Mouse (Mus musculus) heart, embryonic 15.5 days (tissue): ENCODE results near the gene Gm10031. TPM values are rescaled to one million over a fixed set of nuclear protein-coding genes. Genes with fewer than 3 reads are reported as not detected.
"Not testable (repeated sequence)": the region's sequence is repeated elsewhere in the genome, so short reads cannot be mapped to it uniquely, and the experiment has no call there.

ENCODE experiments used
- ATAC-seq: fragments of 200-750 bp; cut with Nextera tagmentation; replicated peaks from 2 replicates; pipeline ENCODE4 v1.8.0; 2017; ENCODE audit warnings: low read depth, moderate TSS enrichment; ENCODE audit not compliant: insufficient number of reproducible peaks, insufficient read depth, low FRiP score
- H3K27ac ChIP-seq: fragments of 300-500 bp; sonication (generic); 2 replicates; pipeline ENCODE4 v1.5.1; 2015; ENCODE audit warnings: mild to moderate bottlenecking, inconsistent platforms
- H3K27me3 ChIP-seq: fragments of 300-500 bp; sonication (generic); 2 replicates; pipeline ENCODE4 v1.6.1; 2015; ENCODE audit warnings: inconsistent platforms
- H3K36me3 ChIP-seq: fragments of 300-500 bp; sonication (generic); 2 replicates; pipeline ENCODE4 v1.6.1; 2015; ENCODE audit warnings: mild to moderate bottlenecking, inconsistent platforms
- H3K4me1 ChIP-seq: fragments of 300-500 bp; sonication (generic); replicated peaks from 2 replicates; pipeline ENCODE4 v1.6.1; 2015; ENCODE audit warnings: inconsistent platforms
- H3K4me2 ChIP-seq: fragments of 300-500 bp; sonication (generic); 2 replicates; pipeline ENCODE4 v1.6.1; 2015; ENCODE audit warnings: inconsistent platforms, mild to moderate bottlenecking, moderate library complexity
- H3K4me3 ChIP-seq: fragments of 300-500 bp; sonication (generic); 2 replicates; pipeline ENCODE4 v1.5.1; 2015; ENCODE audit warnings: mild to moderate bottlenecking, inconsistent platforms
- H3K9ac ChIP-seq: fragments of 300-500 bp; sonication (generic); 2 replicates; pipeline ENCODE4 v1.6.1; 2015; ENCODE audit warnings: mild to moderate bottlenecking, inconsistent platforms
- H3K9me3 ChIP-seq: fragments of 300-500 bp; sonication (generic); replicated peaks from 2 replicates; pipeline ENCODE4 v1.6.1; 2016; ENCODE audit warnings: inconsistent platforms
- WGBS: fragments of 180-500 bp; shearing (Covaris S2); methylation state at CpG from one replicate; pipeline ENCODE4 v1.1.7; 2015; ENCODE audit warnings: mixed read lengths; 5-methylcytosine and 5-hydroxymethylcytosine counted together
- polyA plus RNA-seq: library from polyadenylated mRNA; unstranded; fragments of >200 nt; fragmentation: Nextera tagmentation; extraction: Ambion mirVana; gene quantifications from 2 replicates; pipeline ENCODE4 v1.2.1, GENCODE M21; 2015

Gm10031 gene
- polyA plus RNA-seq: 0.25 and 0.39 TPM in 2 replicates

GRCm38 (mm10) chr1:156523842-156524241 lies at the start of gene Gm10031:
TSS of gene Gm10031 (plus strand) at chr1:156524012.
- WGBS: 92% methylated on average over 22 of the region's 22 CpGs
- not testable (repeated sequence) for H3K27ac ChIP-seq, H3K4me1 ChIP-seq, H3K4me3 ChIP-seq, H3K27me3 ChIP-seq, H3K9ac ChIP-seq, H3K4me2 ChIP-seq, H3K36me3 ChIP-seq, ATAC-seq, H3K9me3 ChIP-seq

GRCm38 (mm10) chr1:156474854-156475253 lies 49.0 kb upstream of the Gm10031 start:
- ATAC-seq: no peak
- Histone ChIP-seq H3K27me3 (no peaks in the 10 kb centered on the region), H3K36me3 (no peaks in the 10 kb centered on the region), H3K4me1 (peaks cover 14% of the 10 kb centered on the region), H3K9ac (no peak overlapping the region), H3K4me3 (no peak overlapping the region), H3K4me2 (no peak overlapping the region), H3K27ac (no peak overlapping the region), H3K9me3 (no peaks in the 10 kb centered on the region)
- 59% methylated on average over 3 of the region's 3 CpGs for WGBS

- Histone ChIP-seq H3K27me3 (no peaks in the 10 kb centered on the region), H3K9me3 (no peaks in the 10 kb centered on the region), H3K4me1 (peaks cover 8% of the 10 kb centered on the region), H3K36me3 (no peaks in the 10 kb centered on the region), H3K4me2 (no peak overlapping the region), H3K27ac (no peak overlapping the region), H3K4me3 (no peak overlapping the region), H3K9ac (no peak overlapping the region)
- ATAC-seq: no peak
- 51% methylated on average over 2 of the region's 2 CpGs for WGBS
Observed at GRCm38 (mm10) chr1:156476016-156476415, 47.8 kb upstream of the Gm10031 start.

- peaks cover 8% of the 10 kb centered on the region for H3K4me1 ChIP-seq
- H3K4me2 ChIP-seq: no peak overlapping the region
- H3K36me3 ChIP-seq: no peaks in the 10 kb centered on the region
- H3K4me3 ChIP-seq: no peak overlapping the region
- no peaks in the 10 kb centered on the region for H3K27me3 ChIP-seq
- no peak overlapping the region for H3K27ac ChIP-seq
- no peaks in the 10 kb centered on the region for H3K9me3 ChIP-seq
- no peak for ATAC-seq
- H3K9ac ChIP-seq: no peak overlapping the region
- 60% methylated on average over 7 of the region's 7 CpGs for WGBS
Observed at GRCm38 (mm10) chr1:156476535-156476934, 47.3 kb upstream of the Gm10031 start.

GRCm38 (mm10) chr1:156481826-156482225 lies 42.0 kb upstream of the Gm10031 start:
- H3K9ac ChIP-seq: no peak overlapping the region
- H3K4me2 ChIP-seq: no peak overlapping the region
- no peaks in the 10 kb centered on the region for H3K9me3 ChIP-seq
- WGBS: 88% methylated on average over 3 of the region's 3 CpGs
- no peak overlapping the region for H3K4me3 ChIP-seq
- no peaks in the 10 kb centered on the region for H3K36me3 ChIP-seq
- no peak for ATAC-seq
- H3K4me1 ChIP-seq: no peaks in the 10 kb centered on the region
- H3K27ac ChIP-seq: no peak overlapping the region
- H3K27me3 ChIP-seq: no peaks in the 10 kb centered on the region

- H3K4me1 ChIP-seq: no peaks in the 10 kb centered on the region
- H3K9me3 ChIP-seq: no peaks in the 10 kb centered on the region
- H3K9ac ChIP-seq: no peak overlapping the region
- ATAC-seq: no peak
- no peak overlapping the region for H3K4me2 ChIP-seq
- no peak overlapping the region for H3K27ac ChIP-seq
- H3K36me3 ChIP-seq: no peaks in the 10 kb centered on the region
- 86% methylated on average over 7 of the region's 7 CpGs for WGBS
- no peak overlapping the region for H3K4me3 ChIP-seq
- H3K27me3 ChIP-seq: no peaks in the 10 kb centered on the region
Observed at GRCm38 (mm10) chr1:156487498-156487897, 36.3 kb upstream of the Gm10031 start.

GRCm38 (mm10) chr1:156488031-156488430 lies 35.8 kb upstream of the Gm10031 start:
- H3K27ac ChIP-seq: no peak overlapping the region
- no peak for ATAC-seq
- no peaks in the 10 kb centered on the region for H3K36me3 ChIP-seq
- no peak overlapping the region for H3K4me2 ChIP-seq
- no peak overlapping the region for H3K4me3 ChIP-seq
- no peak overlapping the region for H3K9ac ChIP-seq
- no peaks in the 10 kb centered on the region for H3K27me3 ChIP-seq
- no peaks in the 10 kb centered on the region for H3K9me3 ChIP-seq
- H3K4me1 ChIP-seq: no peaks in the 10 kb centered on the region
- WGBS: 75% methylated on average over 5 of the region's 5 CpGs

- H3K9ac ChIP-seq: no peak overlapping the region
- no peak for ATAC-seq
- no peak overlapping the region for H3K4me3 ChIP-seq
- H3K4me1 ChIP-seq: no peaks in the 10 kb centered on the region
- no peak overlapping the region for H3K4me2 ChIP-seq
- H3K9me3 ChIP-seq: no peaks in the 10 kb centered on the region
- 62% methylated on average over 4 of the region's 4 CpGs for WGBS
- no peaks in the 10 kb centered on the region for H3K27me3 ChIP-seq
- no peak overlapping the region for H3K27ac ChIP-seq
- no peaks in the 10 kb centered on the region for H3K36me3 ChIP-seq
Observed at GRCm38 (mm10) chr1:156491226-156491796, 32.5 kb upstream of the Gm10031 start.

GRCm38 (mm10) chr1:156495025-156495424 lies 28.8 kb upstream of the Gm10031 start:
- Histone ChIP-seq H3K4me2 (no peak overlapping the region), H3K4me3 (no peak overlapping the region), H3K4me1 (no peaks in the 10 kb centered on the region), H3K27me3 (no peaks in the 10 kb centered on the region), H3K9me3 (no peaks in the 10 kb centered on the region), H3K27ac (no peak overlapping the region), H3K9ac (no peak overlapping the region), H3K36me3 (no peaks in the 10 kb centered on the region)
- 82% methylated on average over 8 of the region's 8 CpGs for WGBS
- ATAC-seq: no peak

- Histone ChIP-seq H3K27me3 (no peaks in the 10 kb centered on the region), H3K4me2 (no peak overlapping the region), H3K9me3 (no peaks in the 10 kb centered on the region), H3K36me3 (no peaks in the 10 kb centered on the region), H3K9ac (no peak overlapping the region), H3K27ac (no peak overlapping the region), H3K4me1 (no peaks in the 10 kb centered on the region), H3K4me3 (no peak overlapping the region)
- ATAC-seq: no peak
- 71% methylated on average over 5 of the region's 5 CpGs for WGBS
Observed at GRCm38 (mm10) chr1:156496910-156497309, 26.9 kb upstream of the Gm10031 start.

- H3K27ac ChIP-seq: no peak overlapping the region
- no peaks in the 10 kb centered on the region for H3K27me3 ChIP-seq
- ATAC-seq: no peak
- H3K9me3 ChIP-seq: no peaks in the 10 kb centered on the region
- H3K36me3 ChIP-seq: no peaks in the 10 kb centered on the region
- no peaks in the 10 kb centered on the region for H3K4me1 ChIP-seq
- H3K4me3 ChIP-seq: no peak overlapping the region
- 73% methylated on average over 5 of the region's 5 CpGs for WGBS
- no peak overlapping the region for H3K4me2 ChIP-seq
- no peak overlapping the region for H3K9ac ChIP-seq
Observed at GRCm38 (mm10) chr1:156504945-156505523, 18.8 kb upstream of the Gm10031 start.

- no peak overlapping the region for H3K4me3 ChIP-seq
- 90% methylated on average over 2 of the region's 2 CpGs for WGBS
- no peaks in the 10 kb centered on the region for H3K4me1 ChIP-seq
- no peak overlapping the region for H3K27ac ChIP-seq
- no peaks in the 10 kb centered on the region for H3K36me3 ChIP-seq
- no peak for ATAC-seq
- no peaks in the 10 kb centered on the region for H3K27me3 ChIP-seq
- H3K4me2 ChIP-seq: no peak overlapping the region
- no peaks in the 10 kb centered on the region for H3K9me3 ChIP-seq
- no peak overlapping the region for H3K9ac ChIP-seq
Observed at GRCm38 (mm10) chr1:156505901-156506300, 17.9 kb upstream of the Gm10031 start.
